Comparison of ENCODE assay signal across 7 mouse cellular contexts in the genomic region with DNA sequence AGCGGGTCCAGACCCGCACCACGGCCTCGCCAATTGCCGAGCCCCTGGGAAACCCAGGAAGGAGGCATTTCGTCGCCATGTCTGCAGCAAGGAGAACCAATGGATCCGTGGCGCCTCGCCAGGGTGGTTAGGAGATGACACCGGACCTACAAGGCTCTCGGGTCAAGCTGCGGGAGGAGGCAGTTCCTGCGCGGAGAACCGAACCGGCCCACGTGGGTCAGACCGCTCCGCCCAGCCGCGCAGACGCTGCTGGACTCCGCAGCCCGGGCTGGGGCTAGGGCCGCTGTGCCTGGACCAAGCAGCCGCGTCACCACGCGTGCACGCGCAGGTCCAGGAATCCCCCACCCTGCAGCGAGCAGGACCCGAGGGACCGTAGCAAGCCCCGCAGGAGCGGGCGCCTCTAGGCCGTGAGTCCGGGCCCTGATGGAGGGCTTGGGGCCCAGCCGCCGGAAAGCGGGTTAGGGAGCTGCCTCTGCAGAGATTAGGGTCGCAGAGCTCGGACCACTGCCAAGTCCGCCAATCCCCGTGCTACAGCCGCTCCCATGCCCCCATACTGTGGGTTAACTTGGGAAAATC. TPM values are rescaled to one million over a fixed set of nuclear protein-coding genes. Genes with fewer than 3 reads are reported as not detected.
DNase-seq lines count a peak whose midpoint lies in the region.

A gene (plus strand): TSS at position 213 of the 576 bp plus-strand sequence.

- no peaks in the 10 kb centered on the region for H3K9me3 ChIP-seq in embryonic facial prominence, embryonic 10.5 days
- no peaks in the 10 kb centered on the region for H3K9me3 ChIP-seq in midbrain, embryonic 10.5 days (replicated peaks)

- peaks cover 10% of the 10 kb centered on the region for H3K4me1 ChIP-seq in embryonic facial prominence, embryonic 10.5 days
- peaks cover 21% of the 10 kb centered on the region for H3K4me1 ChIP-seq in midbrain, embryonic 10.5 days

- H3K4me3 ChIP-seq in embryonic facial prominence, embryonic 10.5 days = peak within 1 kb of the TSS; percentile 72
- H3K4me3 ChIP-seq in midbrain, embryonic 10.5 days = peak within 1 kb of the TSS; percentile 69

- peak; percentile 94 for DNase-seq in adrenal gland, postnatal 14 days
- DNase-seq in embryonic facial prominence, embryonic 10.5 days (ENCODE audit: low spot score) = peak; percentile 79
- peak; percentile 99 for DNase-seq in heart, adult 11 months
- peak; percentile 84 for DNase-seq in kidney, adult 11 months
- DNase-seq in left cerebral cortex, postnatal 4 days = peak; percentile 71
- peak; percentile 73 for DNase-seq in midbrain, embryonic 10.5 days (ENCODE audit: low spot score)
- peak; percentile 76 to 81 for DNase-seq in right cerebral cortex, postnatal 36 days (ENCODE audit: low spot score in 2 of 2)

- WGBS in embryonic facial prominence, embryonic 10.5 days = under 1% methylated on average over 48 of the region's 48 CpGs
- WGBS in midbrain, embryonic 10.5 days = 1% methylated on average over 48 of the region's 48 CpGs

- peak within 1 kb of the TSS; percentile 91 for H3K27ac ChIP-seq in embryonic facial prominence, embryonic 10.5 days (replicated peaks)
- H3K27ac ChIP-seq in midbrain, embryonic 10.5 days (replicated peaks) = peak within 1 kb of the TSS; percentile 84

- H3K27me3 ChIP-seq in embryonic facial prominence, embryonic 10.5 days (replicated peaks; ENCODE audit: low read depth, poor library complexity, severe bottlenecking) = peaks cover 51% of the 10 kb centered on the region
- H3K27me3 ChIP-seq in midbrain, embryonic 10.5 days (ENCODE audit: low read depth, poor library complexity, severe bottlenecking) = peaks cover 99% of the 10 kb centered on the region

- H3K36me3 ChIP-seq in embryonic facial prominence, embryonic 10.5 days (replicated peaks) = peaks cover 9% of the 10 kb centered on the region; the same call in 1 of the 2 replicates
- H3K36me3 ChIP-seq in midbrain, embryonic 10.5 days = no peaks in the 10 kb centered on the region

- intact Hi-C loops in left cerebral cortex, postnatal 4 days (cut with DNase I) = no loop called here

RNA-seq across cellular contexts. Expression of the gene that starts here (rescaled TPM):
- total RNA-seq in adrenal gland, postnatal 14 days (2021) = 8.8 and 11.7 TPM in 2 replicates
- polyA plus RNA-seq in embryonic facial prominence, embryonic 10.5 days (2016; fragmentation: Nextera tagmentation; extraction: Ambion mirVana) = 1.6 and 1.7 TPM in 2 replicates
- 10 to 100 TPM; 43.0 to 46.9 TPM for total RNA-seq in left cerebral cortex, postnatal 4 days (2021)
- 1.0 and 1.4 TPM in 2 replicates for polyA plus RNA-seq in midbrain, embryonic 10.5 days (2016; fragmentation: Nextera tagmentation; extraction: Ambion mirVana)

Comparison
In these comparisons a context has a peak if more than half of its experiments do, and no peak if none do; other contexts are left out.
1. Peak in every context shown above with its lines: DNase-seq, H3K4me3 ChIP-seq and H3K27ac ChIP-seq.